Mouse (Mus musculus): Measurements from ENCODE around the gene Dnajc5.

DNA sequence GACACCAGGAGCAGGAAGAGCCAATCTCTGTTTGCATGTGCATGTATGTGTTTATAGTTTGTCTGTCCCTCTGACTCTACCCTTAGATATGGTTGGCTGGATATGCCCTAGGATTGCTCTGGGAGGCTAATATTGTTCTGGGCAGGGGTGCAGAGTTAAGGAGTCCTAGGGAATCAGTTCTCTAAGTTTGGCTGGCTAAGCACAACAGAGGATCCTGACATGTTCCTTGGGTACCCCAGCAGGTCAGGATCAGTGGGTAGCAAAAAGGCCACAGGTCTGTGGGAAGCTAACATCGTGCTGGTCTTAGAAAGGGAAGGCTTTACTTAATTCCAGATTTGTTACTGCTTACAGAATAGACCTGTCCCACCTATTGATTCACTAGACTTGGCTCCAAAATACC is 59.4 kb downstream of the Dnajc5 start:
- TF ChIP-seq CTCF (IDR thresholded peaks at IDR 0.05; ENCODE audit: low read depth) (no peak), EP300 (IDR thresholded peaks at IDR 0.05; ENCODE audit: low read depth) (no peak)

All from heart, postnatal 0 days (tissue).